Mouse (Mus musculus) stomach, postnatal 0 days (tissue): ENCODE data around the gene Atrip.

Source experiments
- CTCF ChIP-seq: IDR thresholded peaks from 2 replicates; pipeline ENCODE4 v1.5.1; 2016; ENCODE audit warnings: antibody characterized with exemption, low read depth, mild to moderate bottlenecking, moderate library complexity
- EP300 ChIP-seq: optimal IDR thresholded peaks from 2 replicates; pipeline ENCODE3; 2016; ENCODE audit warnings: antibody characterized with exemption

- TF ChIP-seq CTCF (no peak), EP300 (no peak)
These were observed 20.0 kb upstream of the Atrip start for GRCm38 (mm10) chr9:109093786-109094552.
